Mouse (Mus musculus) heart, embryonic 16.5 days (tissue): ENCODE measurements around the gene Il12rb2. TPM values are rescaled to one million over a fixed set of nuclear protein-coding genes. Genes with fewer than 3 reads are reported as not detected.

Source experiments
- ATAC-seq: fragments of 200-750 bp; cut with Nextera tagmentation; replicated peaks from 2 replicates; pipeline ENCODE4 v1.8.0; 2017; ENCODE audit warnings: moderate number of reproducible peaks; ENCODE audit not compliant: insufficient read depth, low FRiP score; ENCODE audit errors: extremely low read depth
- H3K27ac ChIP-seq: fragments of 300-500 bp; sonication (generic); 2 replicates; pipeline ENCODE4 v1.5.1; 2014; ENCODE audit warnings: mild to moderate bottlenecking, low read length, control low read depth, moderate library complexity
- H3K27me3 ChIP-seq: fragments of 300-500 bp; sonication (generic); 2 replicates; pipeline ENCODE4 v1.6.1; 2014; ENCODE audit warnings: low read length, mixed read lengths; ENCODE audit not compliant: control insufficient read depth, insufficient read depth
- H3K36me3 ChIP-seq: fragments of 300-500 bp; sonication (generic); 2 replicates; pipeline ENCODE4 v1.6.1; 2014; ENCODE audit not compliant: control insufficient read depth, insufficient read depth
- H3K4me1 ChIP-seq: fragments of 300-500 bp; sonication (generic); 2 replicates; pipeline ENCODE4 v1.6.1; 2014; ENCODE audit warnings: low read length, mixed read lengths; ENCODE audit not compliant: control insufficient read depth, insufficient read depth
- H3K4me2 ChIP-seq: fragments of 300-500 bp; sonication (generic); 2 replicates; pipeline ENCODE4 v1.6.1; 2014; ENCODE audit warnings: low read depth, mild to moderate bottlenecking, control low read depth, low read length
- H3K4me3 ChIP-seq: fragments of 300-500 bp; sonication (generic); 2 replicates; pipeline ENCODE4 v1.5.1; 2014; ENCODE audit warnings: mild to moderate bottlenecking, control low read depth, low read length
- H3K9ac ChIP-seq: fragments of 300-500 bp; sonication (generic); 2 replicates; pipeline ENCODE4 v1.6.1; 2014; ENCODE audit warnings: low read length, control low read depth
- H3K9me3 ChIP-seq: fragments of 300-500 bp; sonication (generic); replicated peaks from 2 replicates; pipeline ENCODE4 v1.6.1; 2016; ENCODE audit warnings: low read length; ENCODE audit not compliant: control insufficient read depth
- WGBS: fragments of 180-500 bp; shearing (Covaris S2); extraction: QIAGEN DNeasy Blood & Tissue Kit; methylation state at CpG from one replicate; pipeline ENCODE4 v1.1.7; 2014; 5-methylcytosine and 5-hydroxymethylcytosine counted together
- polyA plus RNA-seq: library from polyadenylated mRNA; unstranded; fragments of >200 nt; fragmentation: Nextera tagmentation; extraction: Ambion mirVana; gene quantifications from 2 replicates; pipeline ENCODE4 v1.2.1, GENCODE M21; 2015

Il12rb2 gene
- polyA plus RNA-seq, 1 experiment from 2014 or later: 1.9 TPM

GRCm38 (mm10) chr6:67264935-67265334 is 111.1 kb downstream of the Il12rb2 start:
- no peak overlapping the region for H3K4me3 ChIP-seq
- H3K27ac ChIP-seq: no peak overlapping the region
- whole genome bisulfite sequencing: 49% methylated on average over 7 of the region's 7 CpGs
- H3K27me3 ChIP-seq: no peaks in the 10 kb centered on the region
- peaks cover 7% of the 10 kb centered on the region for H3K4me1 ChIP-seq
- H3K36me3 ChIP-seq: no peaks in the 10 kb centered on the region
- no peak overlapping the region for H3K9ac ChIP-seq
- no peak for ATAC-seq
- no peaks in the 10 kb centered on the region for H3K9me3 ChIP-seq
- no peak overlapping the region for H3K4me2 ChIP-seq

- Histone ChIP-seq H3K4me3 (no peak overlapping the region), H3K36me3 (no peaks in the 10 kb centered on the region), H3K4me1 (no peaks in the 10 kb centered on the region), H3K4me2 (no peak overlapping the region), H3K27me3 (no peaks in the 10 kb centered on the region), H3K9me3 (no peaks in the 10 kb centered on the region), H3K27ac (no peak overlapping the region), H3K9ac (no peak overlapping the region)
- WGBS: 86% methylated on average over 4 of the region's 4 CpGs
- ATAC-seq: no peak
Measured at GRCm38 (mm10) chr6:67251095-67251494, 124.9 kb downstream of the Il12rb2 start.

GRCm38 (mm10) chr6:67244451-67244850 is 131.5 kb downstream of the Il12rb2 start:
- no peak for ATAC-seq
- Histone ChIP-seq H3K4me3 (no peak overlapping the region), H3K27ac (no peak overlapping the region), H3K4me2 (no peak overlapping the region), H3K4me1 (no peaks in the 10 kb centered on the region), H3K9me3 (no peaks in the 10 kb centered on the region), H3K36me3 (no peaks in the 10 kb centered on the region), H3K27me3 (no peaks in the 10 kb centered on the region), H3K9ac (no peak overlapping the region)
- 80% methylated on average over 5 of the region's 5 CpGs for WGBS

- Histone ChIP-seq H3K27me3 (no peaks in the 10 kb centered on the region), H3K4me3 (no peak overlapping the region), H3K27ac (no peak overlapping the region), H3K9ac (no peak overlapping the region), H3K4me2 (no peak overlapping the region), H3K9me3 (no peaks in the 10 kb centered on the region), H3K36me3 (no peaks in the 10 kb centered on the region), H3K4me1 (no peaks in the 10 kb centered on the region)
- WGBS: 90% methylated on average over 7 of the region's 7 CpGs
- no peak for ATAC-seq
Measured at GRCm38 (mm10) chr6:67243765-67244420, 132.1 kb downstream of the Il12rb2 start.

Other genes with a start within 250 kb of the Il12rb2 start
- 294 and 331 TPM in 2 replicates for gene Serbp1, start 138.0 kb downstream of the Il12rb2 start, polyA plus RNA-seq
- 0.05 TPM in 1 of 2 replicates, not detected in the other for gene Il23r, start 115.7 kb upstream of the Il12rb2 start, polyA plus RNA-seq
- 1.6 and 2.7 TPM in 2 replicates for gene Tacstd2, start 159.6 kb upstream of the Il12rb2 start, polyA plus RNA-seq